Mouse (Mus musculus) adrenal gland (tissue): ENCODE measurements around the gene Cdk14.

Experiments
- intact Hi-C: fragments of 180-260 bp; cut with DNase I; formaldehyde crosslinking; loops from one replicate; pipeline ENCODE4 v1.15.1; 2025

Cdk14 gene

DNA sequence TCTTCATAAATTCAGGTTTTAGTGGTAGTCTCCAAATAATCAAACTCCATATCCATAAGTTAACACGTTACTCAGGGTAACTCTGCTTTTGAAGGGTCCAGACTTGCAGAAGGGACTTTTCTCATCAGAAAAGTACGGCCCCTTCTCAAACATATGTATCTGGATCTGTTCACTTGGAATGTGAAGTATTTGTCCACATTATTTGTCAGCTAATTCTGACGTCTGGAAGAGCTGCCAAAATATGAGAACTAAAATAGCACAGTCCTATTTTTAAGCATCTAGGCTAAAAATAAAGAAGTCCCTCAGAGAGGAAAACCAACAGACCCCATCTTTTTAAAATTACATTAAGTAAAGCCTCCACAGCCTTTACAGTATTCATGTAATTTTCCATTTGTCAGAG is 310.5 kb downstream of the Cdk14 start:
- intact Hi-C loops = no loop called here

DNA sequence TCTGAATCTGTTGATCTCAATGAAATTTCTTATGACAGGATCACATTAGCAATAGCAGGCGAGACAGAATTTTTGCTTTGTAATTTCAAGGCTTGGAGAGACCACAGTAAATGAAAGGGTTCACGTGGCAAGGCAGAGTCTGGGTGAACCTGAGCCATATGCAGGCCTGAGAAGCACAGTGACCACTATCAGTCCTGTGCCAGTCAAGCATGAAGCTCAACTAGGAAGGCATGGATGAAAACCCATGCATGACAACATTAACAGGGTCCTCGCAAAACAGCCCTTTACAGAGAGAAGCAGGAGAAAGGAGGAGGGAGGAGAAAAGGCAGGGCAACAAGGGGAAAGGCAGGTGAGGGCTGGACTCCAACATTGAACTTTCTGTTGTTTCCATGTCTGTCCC is 311.1 kb downstream of the Cdk14 start:
- intact Hi-C loops = no loop called here

DNA sequence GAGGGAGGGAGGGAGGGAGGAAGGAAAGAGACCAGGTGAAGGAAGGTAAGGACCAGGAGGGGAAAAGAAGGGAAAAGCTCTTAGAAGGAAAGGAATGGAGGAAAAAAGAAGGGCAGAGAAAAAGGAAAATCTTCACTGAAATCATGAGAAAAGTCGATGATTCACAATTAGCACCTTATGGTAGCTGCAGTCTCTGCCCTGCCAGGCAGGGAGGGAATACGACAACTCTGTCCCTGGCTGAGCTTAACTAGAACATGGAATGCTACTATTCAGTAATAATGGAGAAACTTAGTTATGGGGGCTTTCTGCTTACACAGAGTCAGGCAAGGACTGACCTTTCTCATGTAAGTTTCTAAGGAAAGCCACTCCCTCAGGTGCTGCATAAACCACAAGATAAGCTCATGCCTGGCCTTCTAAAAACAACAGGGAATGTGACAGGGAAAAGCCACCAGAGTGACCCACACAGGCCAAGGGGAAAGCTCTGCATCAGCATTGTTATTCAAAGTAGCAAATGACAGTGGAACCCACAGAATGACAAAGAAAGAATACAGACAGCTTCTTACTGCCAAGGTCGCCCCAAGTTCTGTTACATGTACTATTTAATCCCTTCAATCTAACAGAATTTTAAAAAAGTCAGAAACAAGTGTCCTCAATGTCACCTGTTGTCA is 323.7 kb downstream of the Cdk14 start:
- intact Hi-C loops = no loop called here

DNA sequence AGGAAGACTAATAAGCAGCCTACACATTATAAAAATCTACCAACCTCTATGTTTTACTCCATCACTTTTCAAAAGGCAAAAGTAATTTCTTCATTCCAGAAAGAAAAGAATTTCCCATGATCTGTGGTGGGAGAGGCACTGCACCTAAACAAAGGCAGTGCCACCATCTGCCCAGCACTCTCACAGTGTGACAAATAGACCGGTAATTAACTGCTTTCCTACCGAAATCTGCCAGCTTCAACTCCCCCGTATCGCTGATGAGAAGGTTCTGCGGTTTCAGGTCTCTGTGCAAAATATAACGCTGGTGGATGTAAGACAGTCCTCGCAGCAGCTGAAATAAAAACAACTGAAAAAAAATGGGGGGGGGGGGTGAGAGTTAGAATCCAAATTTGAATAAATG is 327.4 kb downstream of the Cdk14 start:
- intact Hi-C loops = no loop called here

DNA sequence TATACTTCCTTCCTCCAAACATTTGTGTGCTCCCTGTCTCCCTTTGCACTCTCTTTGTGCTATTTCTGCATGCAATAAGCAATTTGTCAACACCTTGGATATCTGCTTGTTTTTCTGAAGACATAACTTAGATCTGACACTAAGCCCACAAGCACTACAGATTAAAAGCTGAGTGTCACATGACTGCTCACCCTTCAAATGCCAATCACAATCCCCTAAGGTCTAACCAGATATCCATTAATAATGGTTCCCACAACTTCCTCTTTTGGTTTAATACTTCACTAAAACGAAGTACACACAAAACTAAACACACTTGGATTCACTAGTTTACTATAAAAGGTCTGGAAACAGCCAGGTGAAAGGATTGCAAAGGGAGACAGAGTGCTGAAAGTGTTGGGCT is 348.6 kb downstream of the Cdk14 start:
- intact Hi-C loops = no loop called here

DNA sequence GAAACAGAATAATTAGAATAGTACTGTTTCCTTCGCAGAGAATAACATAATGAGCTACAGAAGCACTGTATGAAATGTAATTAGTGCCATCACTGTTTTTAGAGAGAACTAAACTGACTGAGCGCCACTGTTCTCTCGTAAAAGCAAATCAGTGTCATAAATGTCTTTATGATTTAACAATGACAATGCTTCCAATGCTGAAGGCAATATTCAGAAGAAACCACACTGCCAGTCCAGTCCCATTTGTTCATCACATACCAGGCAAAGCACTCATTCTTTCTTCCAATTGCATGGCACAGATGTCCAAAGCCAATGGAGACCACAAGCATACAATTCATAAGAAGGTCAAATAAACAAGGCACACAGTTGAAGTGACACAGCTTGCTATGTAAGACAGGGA is 355.4 kb downstream of the Cdk14 start:
- intact Hi-C loops = no loop called here

DNA sequence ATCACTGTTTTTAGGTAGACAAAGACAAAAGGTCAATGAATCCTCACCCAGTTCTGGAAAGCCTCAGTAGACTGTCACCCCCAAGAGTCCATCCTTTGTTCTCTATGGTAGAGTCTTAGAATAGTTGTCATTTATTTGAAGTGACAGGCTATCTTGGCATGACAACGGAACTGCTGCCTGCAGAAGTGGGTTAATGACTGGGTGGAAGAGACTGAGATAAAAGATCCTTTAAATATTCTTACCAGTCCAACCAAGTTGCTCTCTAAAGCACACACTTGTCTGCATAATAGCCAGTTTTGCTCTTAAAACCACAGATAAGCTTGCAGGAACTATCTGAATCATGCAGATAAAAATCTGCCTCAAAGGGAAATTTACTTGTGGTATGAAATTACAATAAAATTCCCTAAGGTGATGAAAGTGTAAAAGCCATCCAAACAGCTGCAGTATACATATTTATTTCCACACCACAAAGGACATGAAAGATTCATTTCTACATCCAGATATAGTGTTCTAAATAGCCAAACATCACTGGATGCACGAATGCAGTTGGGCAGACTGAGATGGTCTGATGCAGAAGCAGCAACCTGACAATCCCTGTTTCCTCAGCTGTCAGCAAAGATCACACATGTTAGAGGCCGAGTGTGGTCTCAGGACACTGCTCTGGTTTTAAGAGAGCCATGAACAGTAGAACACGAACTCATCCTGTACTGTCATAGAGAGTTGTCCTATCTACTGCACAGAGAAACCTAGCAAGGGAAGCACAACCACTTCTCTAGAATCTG is 363.8 kb downstream of the Cdk14 start:
- intact Hi-C loops = no loop called here

DNA sequence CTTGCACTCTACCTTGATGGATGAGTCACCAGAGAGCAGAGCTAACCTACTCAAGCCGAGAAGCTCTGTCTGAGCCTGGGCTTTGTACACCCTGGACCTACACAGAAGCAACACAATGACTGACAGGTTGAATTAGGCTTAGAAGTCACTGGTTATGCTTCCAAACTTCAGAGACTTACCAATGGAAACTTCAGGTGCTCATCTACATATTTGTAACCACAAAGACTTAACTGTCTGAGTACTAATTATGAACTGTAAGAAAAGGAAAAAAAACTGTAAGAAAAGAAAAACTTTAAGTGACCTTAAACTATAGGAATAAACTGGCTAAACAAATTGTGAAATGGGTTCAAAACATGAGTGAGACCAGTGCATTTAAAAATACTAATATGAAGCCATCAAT is 364.6 kb downstream of the Cdk14 start:
- intact Hi-C loops = no loop called here

DNA sequence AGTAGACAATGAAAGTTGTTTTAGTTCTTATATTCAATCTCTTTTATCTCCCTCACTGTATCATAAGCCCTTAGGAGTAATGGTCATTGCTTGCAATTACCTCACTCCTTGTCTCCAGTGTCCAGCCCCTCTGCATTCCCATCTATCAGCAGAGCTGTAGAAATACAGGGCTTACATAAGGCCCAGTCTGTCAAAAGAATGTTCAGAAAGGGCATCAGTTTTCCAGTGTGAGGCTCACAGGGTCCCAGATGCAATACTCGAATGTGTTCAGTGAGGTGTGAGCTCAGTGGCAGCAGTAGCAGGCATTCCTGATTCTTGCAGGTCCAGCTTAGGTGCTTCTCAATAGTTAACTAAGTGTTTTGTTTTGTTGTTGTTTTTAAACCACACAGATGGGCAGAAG is 365.8 kb downstream of the Cdk14 start:
- intact Hi-C loops = no loop called here

DNA sequence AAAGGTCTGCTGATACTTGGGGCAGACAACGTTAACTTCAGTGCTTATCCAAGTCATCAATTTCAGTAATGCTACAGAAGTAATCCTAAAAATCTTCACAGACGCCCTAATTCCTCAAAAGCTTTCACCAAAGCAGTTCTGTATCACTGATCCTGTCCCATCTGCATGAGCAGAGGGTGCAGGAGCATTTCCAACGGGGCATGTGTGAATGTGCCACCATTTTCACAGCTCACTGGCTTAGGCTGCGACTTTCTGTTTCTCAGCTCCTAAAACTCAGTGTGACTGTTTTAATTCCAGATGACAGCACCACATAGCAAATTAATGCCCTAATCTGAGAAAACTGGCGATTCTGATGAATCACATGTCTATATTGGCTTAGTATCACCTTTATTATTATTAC is 375.8 kb downstream of the Cdk14 start:
- intact Hi-C loops = no loop called here

DNA sequence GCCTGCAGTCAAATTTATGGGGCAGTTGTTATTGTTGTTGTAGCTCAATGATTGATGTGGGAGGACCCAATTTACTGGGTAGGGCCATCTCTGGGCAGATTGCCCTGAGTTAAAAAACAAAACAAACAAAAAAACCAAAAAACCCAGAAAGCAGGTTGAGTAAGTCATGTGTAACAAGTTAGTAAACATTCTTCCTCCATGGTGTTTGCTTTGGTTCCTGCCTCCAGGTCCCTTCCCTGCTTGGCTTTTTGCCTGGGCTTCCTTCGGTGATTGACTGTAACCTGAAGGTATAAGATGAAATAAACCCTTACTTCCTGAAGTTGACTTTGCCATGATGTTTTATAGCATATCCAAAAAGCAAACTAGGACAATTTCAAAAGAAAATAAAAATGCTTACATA is 377.4 kb downstream of the Cdk14 start:
- intact Hi-C loops = no loop called here

DNA sequence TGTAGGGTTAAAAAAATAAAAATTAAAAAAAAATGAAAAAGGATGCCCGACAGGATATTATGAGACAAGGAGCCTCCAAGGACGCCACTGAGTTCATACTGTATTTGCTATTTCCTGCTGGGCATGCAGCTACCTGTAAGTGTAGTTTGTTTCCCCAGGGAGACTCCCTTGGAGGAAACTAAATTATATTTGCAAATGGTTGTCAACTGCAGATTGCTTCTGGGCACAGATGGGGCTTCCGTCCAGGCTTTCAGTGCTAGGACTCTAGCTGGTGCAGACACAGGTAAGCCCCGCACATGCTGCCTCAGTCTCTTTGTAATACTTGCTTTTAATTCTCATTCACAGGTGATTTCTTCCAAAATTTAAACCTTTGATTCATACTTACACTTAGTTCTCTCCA is 378.6 kb downstream of the Cdk14 start:
- intact Hi-C loops = no loop called here

DNA sequence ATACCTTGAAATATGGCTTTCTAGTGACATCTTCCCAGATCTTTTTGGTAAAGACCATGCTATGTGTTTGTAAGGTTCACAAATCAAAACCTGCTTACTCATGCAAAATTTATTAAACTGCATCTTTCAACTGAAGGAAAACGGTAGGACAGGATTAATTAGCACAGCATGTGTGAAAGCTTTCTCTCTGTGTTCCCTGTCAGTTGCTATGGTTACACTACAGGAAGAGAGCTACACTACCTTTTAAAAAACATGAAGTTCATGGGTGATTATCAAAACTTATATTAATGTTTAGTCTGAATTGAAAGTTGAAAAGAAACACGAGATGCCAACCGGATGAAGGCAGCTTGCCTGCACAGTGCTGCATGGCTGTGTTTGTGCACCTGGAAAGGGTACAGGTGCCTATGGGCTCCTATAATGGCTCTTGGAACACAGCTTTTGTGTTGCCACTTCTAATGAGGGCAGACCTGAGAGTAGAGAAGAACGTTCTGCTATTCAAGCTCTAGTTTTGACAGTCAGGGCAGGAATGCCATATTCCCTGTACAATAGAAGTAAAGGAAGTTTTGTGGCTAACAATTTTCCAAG is 380.3 kb downstream of the Cdk14 start:
- intact Hi-C loops = no loop called here

DNA sequence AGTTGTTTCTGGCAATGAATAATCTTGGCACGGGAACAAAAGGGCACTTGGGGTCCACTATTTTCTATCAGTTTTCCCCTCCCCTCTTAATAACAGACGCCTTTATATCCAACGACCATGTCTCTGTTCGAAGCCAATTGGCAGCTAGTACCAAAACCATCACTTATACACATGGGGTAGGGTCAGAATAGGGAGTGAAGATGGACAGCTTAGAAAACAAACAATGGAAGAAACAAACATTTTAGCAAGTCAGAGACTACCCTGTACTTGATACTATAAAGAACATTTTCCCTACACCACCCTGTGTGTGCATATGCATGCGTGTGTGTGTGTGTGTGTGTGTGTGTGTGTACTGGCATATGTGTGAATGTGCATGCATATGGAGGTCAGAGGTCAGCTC is 386.7 kb downstream of the Cdk14 start:
- intact Hi-C loops = no loop called here

DNA sequence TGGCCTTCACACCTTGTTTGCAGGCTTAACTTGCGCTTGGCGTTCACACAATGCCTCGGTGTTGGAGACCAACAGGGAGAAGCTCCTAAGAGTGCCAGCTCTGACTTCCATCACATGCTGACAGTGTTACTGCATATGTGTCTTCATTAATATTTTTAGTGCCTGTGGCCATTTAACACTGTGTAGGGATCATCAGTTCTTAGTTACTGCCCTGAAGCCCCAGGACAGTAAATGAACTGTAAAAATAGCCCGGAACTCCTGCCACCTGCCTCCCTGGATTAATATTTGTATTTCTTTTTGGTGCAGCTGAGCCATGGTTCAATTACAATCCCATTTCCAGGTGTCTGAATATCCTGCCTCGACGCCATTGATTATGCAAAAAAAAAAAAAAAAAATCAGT is 387.3 kb downstream of the Cdk14 start:
- intact Hi-C loops = no loop called here

DNA sequence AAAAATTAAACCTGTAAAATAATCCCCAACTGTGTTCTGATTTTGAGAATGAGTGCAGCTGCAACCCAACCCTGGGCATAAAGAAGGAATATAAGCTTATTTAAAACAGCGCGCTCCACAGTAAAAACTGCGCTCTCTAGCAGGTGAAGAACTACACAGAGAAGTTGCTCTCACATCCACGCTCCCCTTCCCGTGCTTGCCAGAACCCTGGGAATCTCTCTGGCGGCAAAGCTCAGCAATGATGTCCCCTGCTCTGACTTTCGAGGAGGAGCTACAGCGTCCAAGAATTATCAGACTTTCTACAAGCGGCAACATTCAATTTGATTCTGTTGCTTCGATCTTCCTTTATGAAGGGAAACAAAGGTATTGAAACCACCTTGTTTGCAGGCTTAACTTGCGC is 387.7 kb downstream of the Cdk14 start:
- intact Hi-C loops = no loop called here

DNA sequence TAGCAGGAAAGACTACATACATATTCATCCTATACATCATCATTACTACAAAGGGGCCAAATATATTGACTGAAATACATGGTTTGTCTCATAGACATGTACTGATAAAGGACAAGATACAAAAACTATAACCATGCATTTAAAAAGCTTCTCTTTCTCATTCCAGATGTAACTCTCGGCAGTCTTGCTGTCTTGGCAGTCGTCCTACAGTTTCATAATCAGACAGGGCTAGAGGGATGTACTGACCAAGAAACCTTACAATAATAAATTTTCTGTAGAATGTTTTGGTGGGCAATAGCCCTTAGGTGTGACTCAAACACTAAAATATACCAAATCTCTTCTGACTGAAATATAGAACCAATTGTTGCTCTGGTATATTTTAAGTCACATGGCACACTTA is 389.7 kb downstream of the Cdk14 start:
- intact Hi-C loops = no loop called here

DNA sequence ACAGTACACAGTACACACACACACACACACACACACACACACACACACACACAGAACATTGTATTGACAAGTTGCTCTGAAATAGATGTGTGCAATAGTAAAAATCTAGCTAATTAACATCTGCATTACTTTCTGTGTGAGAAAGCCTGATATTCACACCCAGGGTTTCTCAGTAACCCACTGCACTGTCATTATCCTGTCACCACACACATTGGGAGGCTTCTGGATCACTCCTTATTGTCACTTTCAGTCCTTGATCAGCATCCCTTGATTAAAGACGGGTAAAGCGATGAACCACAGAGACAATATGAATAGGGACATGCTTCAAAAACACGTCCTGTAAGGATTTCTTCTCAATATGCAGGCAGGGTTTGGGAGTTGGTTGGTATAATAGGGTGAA is 401.2 kb downstream of the Cdk14 start:
- intact Hi-C loops = no loop called here

DNA sequence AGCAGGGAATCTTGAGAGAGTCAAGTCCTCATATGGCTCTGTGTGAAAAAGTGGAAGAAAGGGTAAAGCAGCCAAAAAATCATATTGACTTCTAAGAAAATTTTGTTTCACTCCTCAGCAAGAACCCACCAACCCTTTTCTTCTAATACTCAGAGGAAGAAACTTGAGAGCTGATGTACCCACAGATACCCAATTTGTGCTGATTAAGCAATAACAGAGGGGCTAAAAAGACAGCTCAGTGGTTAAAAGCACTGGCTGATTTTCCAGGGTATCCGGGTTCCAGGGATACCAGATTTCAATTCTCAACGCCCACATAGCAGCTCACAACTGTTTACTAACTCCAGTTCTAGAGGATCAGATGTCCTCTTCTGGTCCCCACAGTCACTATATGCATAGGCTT is 401.9 kb downstream of the Cdk14 start:
- intact Hi-C loops = no loop called here

DNA sequence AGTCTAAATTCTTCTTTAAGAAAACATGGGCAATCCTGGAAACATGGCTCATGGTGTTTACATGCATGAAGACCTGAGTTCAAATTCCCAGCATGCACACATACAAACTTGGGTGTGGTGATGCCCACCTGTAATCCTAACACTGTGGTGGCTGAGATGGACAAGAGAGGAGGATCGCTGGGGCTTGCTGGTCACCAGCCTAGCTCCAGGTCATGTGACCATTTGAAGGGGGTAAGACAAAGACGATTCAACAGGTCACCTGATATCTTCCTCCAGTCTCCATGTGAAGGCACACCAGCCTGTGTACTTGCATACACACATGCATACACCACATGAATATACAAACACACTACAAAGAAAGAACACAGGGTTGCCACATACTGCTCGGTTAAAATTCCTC is 406.3 kb downstream of the Cdk14 start:
- intact Hi-C loops = no loop called here

DNA sequence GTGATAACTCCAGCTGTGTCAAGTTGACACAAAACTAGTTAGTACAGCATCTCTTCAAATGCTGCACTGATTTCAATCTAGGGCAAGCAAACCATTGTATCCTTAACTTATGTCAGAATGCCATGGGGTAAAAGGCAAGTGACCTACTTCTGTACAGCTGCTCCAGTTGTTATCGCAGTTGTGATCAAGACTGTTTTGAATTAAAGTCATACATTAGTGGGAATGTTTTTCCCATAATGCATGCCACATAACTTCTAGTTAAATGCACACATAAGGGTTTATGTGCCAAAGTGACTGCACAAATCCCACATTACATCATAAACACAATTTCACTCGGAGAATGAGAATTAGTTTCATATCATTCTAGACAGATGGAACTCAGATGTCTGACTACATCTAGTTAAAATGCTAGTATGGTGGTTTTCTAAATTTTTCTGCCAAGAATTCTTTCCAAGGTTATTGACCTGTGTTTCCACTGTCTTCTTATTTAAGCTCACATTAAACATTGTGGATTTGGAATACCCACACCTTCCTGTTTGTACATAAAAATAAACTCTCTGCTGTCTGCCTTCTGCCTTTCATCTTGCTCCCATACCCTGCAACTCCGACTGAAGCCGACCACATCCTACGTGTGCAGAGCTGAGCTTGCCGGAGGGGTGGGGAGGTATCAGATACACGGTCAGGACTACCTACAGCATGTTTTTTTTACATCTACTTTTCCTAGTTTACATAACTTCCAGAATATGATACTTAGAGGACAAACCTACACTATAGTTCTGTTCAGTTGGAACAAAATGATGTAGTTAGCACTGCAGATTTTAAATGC is 407.4 kb downstream of the Cdk14 start:
- intact Hi-C loops = no loop called here

DNA sequence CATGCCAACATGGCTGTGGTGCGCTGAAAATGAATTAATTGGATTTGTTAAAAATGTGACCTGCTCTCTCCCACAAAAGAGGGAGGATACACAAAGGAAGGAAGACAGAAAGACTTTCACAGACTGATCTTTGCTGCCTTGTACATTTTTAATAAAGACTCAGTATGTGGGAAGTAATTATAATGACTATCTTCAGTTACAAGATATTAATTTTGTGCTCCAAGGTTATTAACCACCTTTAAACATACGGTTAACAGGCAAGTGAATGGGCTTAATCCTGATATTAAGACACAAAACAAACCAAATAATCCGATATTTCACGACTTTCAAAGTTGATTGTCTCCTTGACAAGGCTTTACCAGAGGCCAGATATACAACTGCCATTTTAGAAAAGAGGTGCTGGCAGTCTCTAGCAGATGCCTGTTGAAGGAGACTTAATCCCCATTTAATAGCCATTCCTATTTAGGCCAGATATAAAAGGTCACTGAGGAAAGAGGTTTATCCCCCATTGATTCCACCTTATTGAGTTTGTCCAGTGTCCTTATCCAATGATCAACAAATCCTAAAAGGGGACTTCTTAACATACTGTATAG is 411.9 kb downstream of the Cdk14 start:
- intact Hi-C loops = no loop called here
